Comparison of ENCODE assay signal across 9 mouse cellular contexts in the genomic region with DNA sequence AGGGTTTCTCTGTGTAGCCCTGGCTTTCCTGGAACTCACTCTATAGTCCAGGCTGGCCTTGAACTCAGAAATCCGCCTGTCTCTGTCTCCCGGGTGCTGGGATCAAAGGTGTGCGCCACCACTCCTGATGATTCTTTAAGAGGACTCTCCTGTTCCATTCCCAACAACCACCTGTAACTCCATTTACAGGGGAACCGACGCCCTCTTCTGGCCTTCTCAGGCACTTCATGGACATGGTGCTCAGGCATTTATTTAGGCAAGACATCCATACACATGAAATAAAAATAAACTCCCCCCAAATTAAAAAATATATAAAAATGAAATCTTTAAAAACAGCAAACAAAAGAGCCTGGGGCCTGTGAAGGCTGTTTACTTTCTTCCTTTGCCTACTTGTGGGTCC. TPM values are rescaled to one million over a fixed set of nuclear protein-coding genes. Genes with fewer than 3 reads are reported as not detected.
DNase-seq lines count a peak whose midpoint lies in the region; ATAC-seq and TF ChIP-seq lines count a peak whose summit lies in the region.
"Had no signal": no experiment of that assay in that cellular context is flagged by ENCODE, and none has a peak within 500 bp of the region (broad histone marks: within the 10 kb centered on the region; RNA-seq: fewer than 3 reads in every experiment).

No protein-coding gene starts in this region.

- no peak overlapping the region for H3K27ac ChIP-seq in heart, adult 2 months
- no peak overlapping the region for H3K27ac ChIP-seq in lung, embryonic 14.5 days (ENCODE audit: low read depth)
- H3K27ac ChIP-seq: neural tube, embryonic 12.5 days had no signal

- H3K27me3 ChIP-seq in heart, adult 2 months (ENCODE audit: control insufficient read depth, insufficient read depth, low read length): no peaks in the 10 kb centered on the region
- H3K27me3 ChIP-seq in lung, embryonic 14.5 days (ENCODE audit: insufficient read depth, low read length): peaks cover 13% of the 10 kb centered on the region
- H3K27me3 ChIP-seq: neural tube, embryonic 12.5 days had no signal

- no peak for TF ChIP-seq EP300 in heart, adult 2 months (IDR thresholded peaks at IDR 0.05; ENCODE audit: insufficient read depth, low read depth, low read length)

- H3K4me2 ChIP-seq in lung, embryonic 14.5 days: no peak overlapping the region
- H3K4me2 ChIP-seq: neural tube, embryonic 12.5 days had no signal

- no peaks in the 10 kb centered on the region for H3K9me3 ChIP-seq in lung, embryonic 14.5 days (ENCODE audit: low read depth, low read length)
- H3K9me3 ChIP-seq: neural tube, embryonic 12.5 days had no signal

- no peak for ATAC-seq in lung, embryonic 14.5 days (ENCODE audit: insufficient read depth)
- no peak for ATAC-seq in monocyte, adult 5-6 weeks (replicated peaks; ENCODE audit: insufficient number of reproducible peaks, low FRiP score, low TSS enrichment, poor library complexity, severe bottlenecking)

- TF ChIP-seq POLR2A in heart, adult 2 months (IDR thresholded peaks at IDR 0.05; ENCODE audit: insufficient read depth, low read depth, low read length): no peak

- 68% methylated on average over 5 of the region's 5 CpGs for WGBS in heart, adult 2 months
- WGBS in lung, embryonic 14.5 days: 66% methylated on average over 5 of the region's 5 CpGs

- intact Hi-C loops in heart, adult 2 months (cut with DNase I): no loop called here

- H3K4me1 ChIP-seq in heart, adult 2 months (ENCODE audit: control insufficient read depth, insufficient read depth, low read length): peaks cover 17% of the 10 kb centered on the region
- H3K4me1 ChIP-seq in lung, embryonic 14.5 days (ENCODE audit: insufficient read depth): peaks cover 6% of the 10 kb centered on the region

- peak; percentile 68 for TF ChIP-seq CTCF in heart, adult 2 months (IDR thresholded peaks at IDR 0.05)
- peak; percentile 48 for TF ChIP-seq CTCF in lung, embryonic 14.5 days (IDR thresholded peaks at IDR 0.05; ENCODE audit: low read depth)

- no peak overlapping the region for H3K4me3 ChIP-seq in heart, adult 2 months
- no peak overlapping the region for H3K4me3 ChIP-seq in lung, embryonic 14.5 days (ENCODE audit: low read depth, low read length)
- H3K4me3 ChIP-seq: neural tube, embryonic 12.5 days had no signal

- peak; percentile 38 to 47 for DNase-seq in heart, adult 2 months
- DNase-seq in heart, adult 9 months (ENCODE audit: low spot score in 2 of 2): no peak
- peak; percentile 43 to 67 for DNase-seq in spleen, adult 18-20 months
- DNase-seq in spleen, adult 12 weeks (ENCODE audit: low spot score): no peak
- peak; percentile 80 to 86 for DNase-seq in cerebellum, postnatal 10 days
- DNase-seq in lung, embryonic 14.5 days: peak; percentile 58
- peak; percentile 61 to 67 for DNase-seq in thymus, postnatal 36 days

- H3K79me2 ChIP-seq in heart, adult 2 months (replicated peaks; ENCODE audit: control insufficient read depth, insufficient read depth, low read length): no peaks in the 10 kb centered on the region; the same call in 1 of the 2 replicates

- no peak overlapping the region for H3K9ac ChIP-seq in heart, adult 2 months (ENCODE audit: low read depth, low read length)
- no peak overlapping the region for H3K9ac ChIP-seq in lung, embryonic 14.5 days
- H3K9ac ChIP-seq: neural tube, embryonic 12.5 days had no signal

- H3K36me3 ChIP-seq in heart, adult 2 months (ENCODE audit: control insufficient read depth, insufficient read depth, low read length): no peaks in the 10 kb centered on the region
- peaks cover 54% of the 10 kb centered on the region for H3K36me3 ChIP-seq in lung, embryonic 14.5 days (ENCODE audit: insufficient read depth)

RNA-seq across cellular contexts. Expression of gene Pank4, which starts 3.2 kb away (rescaled TPM):
- total RNA-seq in heart, adult 2 months (2021): 10 to 100 TPM; 40.7 to 43.9 TPM
- 59.6 and 81.2 TPM in 2 replicates for polyA plus RNA-seq in heart, adult 2 months (2012; rRNA removed)
- 49.3 and 51.0 TPM in 2 replicates for polyA plus RNA-seq in lung, embryonic 14.5 days (2014; fragmentation: Nextera tagmentation; extraction: Ambion mirVana)
- 26.6 to 36.7 TPM (median 30.2 TPM) in 3 replicates for total RNA-seq in monocyte, adult 5-6 weeks (2017)

RNA-seq across cellular contexts. Expression of gene Hes5, which starts 6.5 kb away (rescaled TPM):
- not detected for total RNA-seq in heart, adult 2 months (2021)
- 0.10 TPM in 1 of 2 replicates, not detected in the other for polyA plus RNA-seq in heart, adult 2 months (2012; rRNA removed)
- 0.14 and 0.15 TPM in 2 replicates for polyA plus RNA-seq in lung, embryonic 14.5 days (2014; fragmentation: Nextera tagmentation; extraction: Ambion mirVana)
- not detected in 3 replicates for total RNA-seq in monocyte, adult 5-6 weeks (2017)

RNA-seq across cellular contexts. Expression of gene Tnfrsf14, which starts 38.8 kb away (rescaled TPM):
- 1 to 10 TPM; 6.1 to 7.0 TPM for total RNA-seq in heart, adult 2 months (2021)
- 16.1 and 18.8 TPM in 2 replicates for polyA plus RNA-seq in heart, adult 2 months (2012; rRNA removed)
- polyA plus RNA-seq in lung, embryonic 14.5 days (2014; fragmentation: Nextera tagmentation; extraction: Ambion mirVana): 0.78 and 0.85 TPM in 2 replicates
- 20.8 to 45.5 TPM (median 29.3 TPM) in 3 replicates for total RNA-seq in monocyte, adult 5-6 weeks (2017)

Comparison
In these comparisons a context has a peak if more than half of its experiments do, and no peak if none do; other contexts are left out.
1. DNase-seq: peak in heart, adult 2 months (2 of 2), spleen, adult 18-20 months (2 of 2), cerebellum, postnatal 10 days (2 of 2), lung, embryonic 14.5 days (single experiment) and thymus, postnatal 36 days (2 of 2); none in heart, adult 9 months (0 of 2) and spleen, adult 12 weeks (single experiment).